Mouse (Mus musculus) gastrocnemius, postnatal 25 days (tissue): ENCODE measurements at regions not wholly inside any gene's neighbourhood (a gene's known extent, or its start where the extent isn't known, plus 50 kb on each side); places are given as distances from the start of the nearest gene placed in this dataset.

Experiments
- DNase-seq: peaks from one replicate; pipeline ENCODE4 v3.0.0; 2022

DNA sequence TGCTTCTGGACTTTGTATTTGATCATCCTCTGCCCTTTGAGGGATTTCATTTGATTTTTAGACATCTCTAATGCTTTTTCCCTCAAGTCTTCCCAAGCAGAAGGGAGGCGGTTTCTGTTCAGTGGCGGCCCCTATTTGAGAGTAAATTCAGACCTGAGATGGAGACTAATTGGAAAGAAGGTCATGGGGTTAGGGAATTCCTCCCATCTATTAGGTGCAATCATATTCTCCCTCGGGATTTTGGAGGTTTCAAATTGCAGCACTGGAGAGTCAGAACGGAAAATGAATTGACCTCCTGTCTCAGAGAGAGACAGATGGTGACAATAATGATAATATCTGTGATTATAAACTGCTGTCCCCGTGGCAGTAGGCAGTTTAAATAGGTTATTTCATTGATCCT lies 285.6 kb downstream of the 1810013L24Rik start:
- no peak for DNase-seq

GRCm38 (mm10) chr16:9121581-9121980 lies 291.7 kb downstream of the 1810013L24Rik start:
- DNase-seq: no peak

GRCm38 (mm10) chr16:9132113-9132512 lies 302.2 kb downstream of the 1810013L24Rik start:
- DNase-seq: no peak

- DNase-seq: no peak
Measured at GRCm38 (mm10) chr16:9132778-9133177, 302.9 kb downstream of the 1810013L24Rik start.

DNA sequence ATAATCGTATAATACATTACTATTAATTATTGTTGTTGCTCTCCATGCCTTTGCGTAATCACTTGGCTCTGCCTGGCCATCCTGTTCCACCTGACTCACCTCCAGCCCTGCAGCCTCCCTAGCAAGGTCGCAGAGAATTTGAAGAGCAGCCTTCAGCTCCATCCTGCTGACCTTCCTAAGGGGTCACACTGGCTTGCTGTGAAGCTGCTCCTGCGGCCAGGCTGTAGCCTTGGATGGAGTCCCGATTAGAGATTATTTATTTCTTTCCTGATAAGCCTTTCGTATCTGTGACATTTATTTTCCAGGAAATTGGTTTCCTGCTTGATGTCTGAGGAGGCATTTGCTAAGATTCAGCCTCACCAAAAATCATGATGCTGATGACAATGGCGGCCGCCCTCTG lies 305.5 kb downstream of the 1810013L24Rik start:
- DNase-seq: no peak

GRCm38 (mm10) chr16:9138552-9139224 lies 308.8 kb downstream of the 1810013L24Rik start:
- no peak for DNase-seq

DNA sequence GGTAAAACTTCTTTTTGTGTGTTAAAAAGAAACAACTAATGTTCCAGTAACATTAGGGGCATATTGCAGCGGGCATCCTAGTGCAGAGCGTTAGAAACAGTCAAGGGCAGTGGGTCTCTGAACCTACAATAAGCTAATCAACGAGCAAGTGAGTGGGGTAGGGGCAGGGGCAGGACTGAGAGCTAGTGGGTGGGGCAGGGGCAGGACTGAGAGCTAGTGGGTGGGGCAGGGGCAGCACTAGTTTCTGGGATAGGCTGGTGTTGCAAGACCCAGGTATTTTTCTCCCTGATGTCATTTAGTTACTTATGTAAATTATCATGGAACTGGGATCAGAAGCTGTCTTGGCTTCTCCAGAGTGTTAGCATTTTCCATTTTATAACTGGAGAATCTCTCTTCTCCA lies 309.5 kb downstream of the 1810013L24Rik start:
- DNase-seq: no peak

GRCm38 (mm10) chr16:9149209-9150135 lies 319.6 kb downstream of the 1810013L24Rik start:
- DNase-seq: no peak

GRCm38 (mm10) chr16:9151936-9152335 lies 322.0 kb downstream of the 1810013L24Rik start:
- DNase-seq: no peak

DNA sequence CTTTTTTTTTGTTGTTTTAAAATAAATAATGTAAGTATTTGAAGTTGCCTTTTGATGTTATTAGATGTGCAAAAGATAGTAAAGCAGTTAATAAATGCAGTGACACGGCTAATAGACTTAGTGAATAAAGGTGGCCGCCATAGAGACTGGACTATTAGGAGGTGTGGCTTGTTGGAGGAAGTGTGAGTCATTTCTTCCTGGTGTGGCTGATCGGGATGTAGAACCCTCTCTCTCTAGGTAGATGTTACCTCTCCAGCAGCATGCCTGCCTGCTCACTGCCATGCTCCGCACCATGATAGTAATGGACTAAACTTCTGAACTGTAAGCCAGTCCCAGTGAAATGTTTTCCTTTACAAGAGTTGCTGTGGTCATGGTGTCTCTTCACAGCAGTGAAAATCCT lies 323.6 kb downstream of the 1810013L24Rik start:
- no peak for DNase-seq

DNA sequence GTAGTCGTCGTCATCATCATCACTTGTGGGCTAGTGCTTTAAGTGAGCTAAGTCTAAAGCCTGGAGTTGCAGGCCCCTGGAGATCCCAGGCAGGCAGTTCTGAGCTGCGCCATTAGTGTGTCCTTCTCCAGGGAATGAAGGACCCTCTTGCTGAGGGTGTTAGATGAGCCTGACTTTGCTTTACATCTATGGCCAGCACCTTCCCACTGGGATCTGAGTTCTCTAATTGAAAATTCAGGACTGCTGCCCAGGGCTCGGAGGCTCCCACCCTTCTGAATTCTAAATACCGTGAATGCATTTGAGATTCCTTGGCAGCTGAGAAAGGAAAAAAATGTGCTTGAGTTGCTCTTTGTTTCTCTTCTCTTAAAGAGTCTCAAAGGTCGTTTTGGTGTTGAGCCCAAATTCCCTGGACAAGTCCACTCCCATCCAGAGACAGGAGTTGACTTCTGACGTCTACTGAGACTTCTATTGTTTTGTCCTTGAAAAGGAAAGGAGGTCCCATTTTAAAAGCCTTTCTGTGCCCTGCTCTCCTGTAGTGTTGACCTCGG lies 335.9 kb downstream of the 1810013L24Rik start:
- DNase-seq: no peak

DNA sequence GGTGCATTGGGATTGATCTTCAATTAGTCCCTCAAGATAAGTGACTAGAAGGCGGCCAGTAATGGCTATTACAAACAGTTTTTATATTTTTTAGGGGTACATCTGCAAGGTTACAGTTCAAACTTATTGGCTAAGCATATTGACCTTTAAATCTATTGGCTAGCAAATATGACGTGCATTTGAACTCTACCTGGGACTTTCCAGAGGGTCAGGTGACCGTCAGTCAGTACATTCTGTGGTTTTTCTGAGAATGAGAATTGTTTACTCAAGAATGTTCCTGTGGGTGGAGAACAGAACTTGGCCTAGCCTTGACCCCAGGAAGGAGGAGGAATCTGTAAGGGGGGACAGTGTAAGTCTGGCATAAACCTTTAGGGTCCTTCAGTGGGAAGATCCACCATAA lies 346.5 kb downstream of the 1810013L24Rik start:
- DNase-seq: no peak

DNA sequence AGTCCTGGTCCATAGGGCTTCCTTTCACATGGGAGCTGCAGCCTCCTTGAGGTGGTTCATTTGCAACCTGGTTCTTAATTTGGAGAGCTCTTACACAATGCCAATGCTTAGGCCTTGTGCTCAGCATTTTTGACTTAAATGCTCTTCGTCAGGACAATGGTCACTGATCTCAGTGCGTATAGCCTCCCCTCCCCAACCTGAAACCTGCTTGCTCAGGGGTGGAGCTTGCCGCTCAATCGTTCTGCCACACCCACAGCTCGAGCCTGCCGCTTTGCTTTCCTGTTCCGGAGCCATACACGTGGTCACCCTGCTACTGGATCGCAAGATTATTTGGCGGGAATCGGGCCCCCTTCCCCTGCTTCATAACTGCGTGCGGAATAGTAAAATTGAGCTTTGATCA lies 365.9 kb downstream of the 1810013L24Rik start:
- no peak for DNase-seq

DNA sequence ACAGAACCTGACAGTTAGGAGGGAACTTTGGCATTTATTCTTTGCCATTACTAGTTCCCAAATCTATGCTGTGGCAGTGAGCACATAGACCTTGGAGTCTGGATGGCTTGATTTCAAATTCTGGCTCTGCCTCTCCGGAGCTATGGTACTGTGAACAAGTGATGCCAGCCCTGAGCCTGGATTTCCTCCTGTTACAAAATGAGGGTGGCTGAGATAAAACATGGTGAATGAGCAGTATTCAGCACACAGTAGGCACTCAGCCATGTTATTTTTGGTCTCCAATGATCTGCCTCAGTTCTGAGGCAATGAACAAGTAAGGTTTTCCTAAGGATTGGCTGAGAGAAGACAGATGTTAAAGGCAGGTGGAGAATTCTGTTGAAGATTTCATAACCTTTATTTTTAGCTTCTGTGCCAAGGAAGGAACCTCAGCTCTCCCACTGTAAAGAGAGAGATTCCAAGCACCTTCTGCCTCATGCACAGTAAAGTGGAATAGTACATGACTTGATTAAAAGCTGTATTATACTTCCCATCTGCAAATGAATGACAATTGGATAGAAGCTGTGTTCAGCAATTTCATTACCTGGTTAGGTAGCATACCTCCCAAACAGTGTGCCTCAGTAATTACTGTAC lies 369.1 kb downstream of the 1810013L24Rik start:
- DNase-seq: no peak

- no peak for DNase-seq
Measured at GRCm38 (mm10) chr16:9208602-9209001, 378.7 kb downstream of the 1810013L24Rik start.

DNA sequence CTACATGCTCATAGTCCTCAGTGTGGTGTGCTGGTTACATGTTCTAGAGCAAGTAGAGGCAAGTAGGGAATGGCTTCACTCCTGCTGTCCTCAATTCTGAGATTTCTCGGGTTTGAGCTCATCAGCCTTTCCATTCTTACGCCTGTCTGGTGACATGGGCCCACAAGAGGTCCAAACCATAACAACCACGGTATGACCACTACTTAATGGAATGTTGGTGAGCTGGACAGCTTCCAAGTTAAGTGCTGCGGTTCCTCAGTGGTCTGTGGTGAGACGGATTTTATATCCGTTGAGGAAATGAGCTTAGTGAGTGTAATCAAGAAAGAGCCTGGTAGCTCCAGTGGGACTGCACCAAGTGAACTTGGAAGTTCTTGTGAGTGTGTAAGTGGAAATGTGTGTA lies 381.6 kb downstream of the 1810013L24Rik start:
- no peak for DNase-seq

GRCm38 (mm10) chr16:9215131-9215530 lies 385.2 kb downstream of the 1810013L24Rik start:
- no peak for DNase-seq

- DNase-seq: no peak
Measured at GRCm38 (mm10) chr16:9217361-9217760, 387.5 kb downstream of the 1810013L24Rik start.

DNA sequence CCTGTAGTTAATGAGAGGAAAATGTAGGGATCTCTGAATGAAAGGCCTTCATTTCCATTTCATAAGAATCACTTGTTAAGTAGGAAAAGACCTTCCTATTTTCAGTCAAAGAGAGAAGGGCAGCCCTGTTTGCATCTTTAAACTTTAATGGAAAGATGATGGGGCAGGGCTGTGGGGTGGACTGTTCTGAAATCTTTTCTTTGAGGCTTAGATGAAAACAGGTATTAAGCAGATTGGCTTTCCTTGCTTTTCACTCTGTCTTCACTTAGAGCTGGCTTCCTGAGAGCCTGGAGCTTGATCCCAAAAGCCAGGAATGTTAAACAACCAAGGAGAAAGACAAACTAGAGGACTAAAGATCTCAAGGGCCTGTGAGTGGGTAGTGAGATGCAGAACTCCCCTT lies 400.3 kb downstream of the 1810013L24Rik start:
- no peak for DNase-seq

DNA sequence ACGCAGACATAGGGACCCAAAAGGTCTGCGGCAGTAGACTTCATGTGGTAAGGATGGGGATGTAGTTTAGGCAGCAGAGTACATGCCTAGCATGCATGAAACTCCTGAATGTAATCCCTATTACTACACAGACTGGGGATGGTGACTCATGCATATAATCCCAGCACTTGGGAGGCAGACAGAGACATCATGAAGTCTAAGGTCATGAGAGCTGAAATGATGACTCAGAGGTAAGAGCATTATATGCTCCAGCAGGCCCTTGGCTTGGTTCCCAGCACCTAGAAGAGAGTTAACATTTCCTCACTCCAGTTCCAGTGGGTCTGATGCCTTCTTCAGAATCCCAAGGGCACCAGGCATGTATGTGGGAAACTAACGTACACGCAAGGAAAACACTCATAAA lies 412.2 kb downstream of the 1810013L24Rik start:
- DNase-seq: no peak

GRCm38 (mm10) chr16:9247198-9247597 lies 417.3 kb downstream of the 1810013L24Rik start:
- no peak for DNase-seq

DNA sequence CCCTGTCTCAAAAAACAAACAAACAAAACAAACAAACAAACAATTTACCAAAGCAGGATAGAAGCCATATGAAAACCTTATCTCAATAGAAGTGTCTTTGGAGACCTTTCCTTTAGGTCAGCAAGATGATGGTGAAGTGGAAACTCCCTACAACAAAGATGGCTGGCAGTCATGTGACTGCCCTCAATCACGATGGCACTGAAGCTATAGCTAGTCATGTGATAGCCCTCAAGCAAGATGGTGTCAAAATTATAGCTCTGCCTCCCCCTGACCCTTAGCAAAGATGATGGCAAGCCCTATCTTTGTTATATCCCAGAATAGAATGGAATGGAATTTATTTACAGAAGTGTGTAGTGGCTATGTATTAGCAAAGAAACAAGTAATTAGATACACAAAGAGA lies 423.2 kb downstream of the 1810013L24Rik start:
- no peak for DNase-seq

- DNase-seq: no peak
Measured at GRCm38 (mm10) chr16:9255351-9255750, 425.5 kb downstream of the 1810013L24Rik start.
